Mouse (Mus musculus): ENCODE measurements around the gene Col24a1.

The Col24a1 gene

GRCm38 (mm10) chr3:145292337-145293134, at the start of gene Col24a1:
Gene Col24a1, plus strand, starts transcription at chr3:145292472.
- DNase-seq (ENCODE audit: low spot score in 2 of 2), result peak in 1 of 2 experiments; percentile 4

- no peak for DNase-seq (ENCODE audit: low spot score in 2 of 2)
Measured at GRCm38 (mm10) chr3:145248040-145248439, 44.2 kb upstream of the Col24a1 start.

- DNase-seq (ENCODE audit: low spot score in 2 of 2), result no peak
Measured at GRCm38 (mm10) chr3:145253066-145253465, 39.2 kb upstream of the Col24a1 start.

GRCm38 (mm10) chr3:145254764-145255396, 37.4 kb upstream of the Col24a1 start:
- DNase-seq (ENCODE audit: low spot score in 2 of 2), result no peak

GRCm38 (mm10) chr3:145256647-145257046, 35.6 kb upstream of the Col24a1 start:
- DNase-seq (ENCODE audit: low spot score in 2 of 2), result no peak

- DNase-seq (ENCODE audit: low spot score in 2 of 2), result no peak
Measured at GRCm38 (mm10) chr3:145259678-145260077, 32.6 kb upstream of the Col24a1 start.

GRCm38 (mm10) chr3:145263131-145263530, 29.1 kb upstream of the Col24a1 start:
- no peak for DNase-seq (ENCODE audit: low spot score in 2 of 2)

GRCm38 (mm10) chr3:145268066-145268465, 24.2 kb upstream of the Col24a1 start:
- peak in 1 of 2 experiments; percentile 6 for DNase-seq (ENCODE audit: low spot score in 2 of 2)

- DNase-seq (ENCODE audit: low spot score in 2 of 2), result no peak
Measured at GRCm38 (mm10) chr3:145274191-145274590, 18.1 kb upstream of the Col24a1 start.

GRCm38 (mm10) chr3:145293207-145293606, 935 bp downstream of the Col24a1 start:
- no peak for DNase-seq (ENCODE audit: low spot score in 2 of 2)

GRCm38 (mm10) chr3:145293623-145294307, 1.5 kb downstream of the Col24a1 start:
- no peak for DNase-seq (ENCODE audit: low spot score in 2 of 2)

GRCm38 (mm10) chr3:145299980-145300591, 7.8 kb downstream of the Col24a1 start:
- no peak for DNase-seq (ENCODE audit: low spot score in 2 of 2)

- DNase-seq (ENCODE audit: low spot score in 2 of 2), result no peak
Measured at GRCm38 (mm10) chr3:145305311-145305710, 13.0 kb downstream of the Col24a1 start.

- DNase-seq (ENCODE audit: low spot score in 2 of 2), result no peak
Measured at GRCm38 (mm10) chr3:145307209-145307608, 14.9 kb downstream of the Col24a1 start.

GRCm38 (mm10) chr3:145320587-145321274, 28.5 kb downstream of the Col24a1 start:
- DNase-seq (ENCODE audit: low spot score in 2 of 2), result no peak

GRCm38 (mm10) chr3:145325402-145325801, 33.1 kb downstream of the Col24a1 start:
- DNase-seq (ENCODE audit: low spot score in 2 of 2), result no peak

- DNase-seq (ENCODE audit: low spot score in 2 of 2), result no peak
Measured at GRCm38 (mm10) chr3:145331642-145332041, 39.4 kb downstream of the Col24a1 start.

- DNase-seq (ENCODE audit: low spot score in 2 of 2), result no peak
Measured at GRCm38 (mm10) chr3:145334046-145334445, 41.8 kb downstream of the Col24a1 start.

- no peak for DNase-seq (ENCODE audit: low spot score in 2 of 2)
Measured at GRCm38 (mm10) chr3:145337161-145337560, 44.9 kb downstream of the Col24a1 start.

GRCm38 (mm10) chr3:145339851-145340499, 47.7 kb downstream of the Col24a1 start:
- no peak for DNase-seq (ENCODE audit: low spot score in 2 of 2)

GRCm38 (mm10) chr3:145348690-145349089, 56.4 kb downstream of the Col24a1 start:
- DNase-seq (ENCODE audit: low spot score in 2 of 2), result no peak

All from urinary bladder, postnatal 36 days (tissue).